Mouse (Mus musculus) embryonic fibroblast, embryonic 13.5 days (primary cell): ENCODE results near the gene Banf1.
"Not testable (repeated sequence)": the region's sequence is repeated elsewhere in the genome, so short reads cannot be mapped to it uniquely, and the experiment has no call there.

Experiments
- CTCF ChIP-seq: IDR thresholded peaks from 2 replicates; pipeline ENCODE4 v1.5.1; 2011; ENCODE audit warnings: mild to moderate bottlenecking, control low read depth, low read length, moderate library complexity, borderline replicate concordance; ENCODE audit not compliant: insufficient read depth
- POLR2A ChIP-seq: IDR thresholded peaks from 2 replicates; pipeline ENCODE4 v1.6.1; 2011; ENCODE audit warnings: low read depth, mild to moderate bottlenecking, control low read depth, low read length, moderate library complexity

GRCm38 (mm10) chr19:5349502-5349873 lies 17.5 kb downstream of the Banf1 start, which contains the start of gene Cst6:
- not testable (repeated sequence) for TF ChIP-seq POLR2A, CTCF
